Mouse (Mus musculus) bone marrow, adult 2 months (tissue): ENCODE measurements around the gene Gm28053.

ENCODE experiments used
- CTCF ChIP-seq: fragments of 200-500 bp; IDR thresholded peaks from 2 replicates; pipeline ENCODE4 v1.5.1; 2011; ENCODE audit warnings: low read length, control low read depth; ENCODE audit not compliant: control insufficient read depth, insufficient read depth
- POLR2A ChIP-seq: fragments of 200-500 bp; IDR thresholded peaks from 2 replicates; pipeline ENCODE4 v1.6.1; 2011; ENCODE audit warnings: low read depth, mild to moderate bottlenecking, control low read depth, low read length, borderline replicate concordance; ENCODE audit not compliant: control insufficient read depth

GRCm38 (mm10) chr6:48685694-48686665 is 32.4 kb upstream of the Gm28053 start:
- no peak for TF ChIP-seq CTCF
- TF ChIP-seq POLR2A = no peak
